Mouse (Mus musculus) CH12.LX (cell line): ENCODE measurements around the gene Specc1l. TPM values are rescaled to one million over a fixed set of nuclear protein-coding genes. Genes with fewer than 3 reads are reported as not detected.

Source experiments
- DNase-seq: peaks from one replicate; pipeline ENCODE4 v3.0.0-alpha.2; 2013; ENCODE audit errors: extremely low read depth
- H3K27ac ChIP-seq: 2 replicates; pipeline ENCODE4 v1.5.1; 2012; ENCODE audit warnings: low read depth, mild to moderate bottlenecking, control low read depth, moderate library complexity; ENCODE audit not compliant: insufficient read depth
- H3K27me3 ChIP-seq: replicated peaks from 2 replicates; pipeline ENCODE3; 2012; ENCODE audit warnings: inconsistent platforms
- H3K36me3 ChIP-seq, 2 experiments: replicated peaks in 1 of 2; 2 replicates each; pipeline versions ENCODE3 to v1.6.1; 2012; ENCODE audit warnings: inconsistent platforms in 1 of 2, low read length in 1 of 2, mild to moderate bottlenecking in 1 of 2, mixed read lengths in 1 of 2, moderate library complexity in 1 of 2; ENCODE audit not compliant: control insufficient read depth in 1 of 2, insufficient read depth in 1 of 2
- H3K4me1 ChIP-seq, 2 experiments: 2 replicates each; pipeline ENCODE4 v1.6.1; 2012; ENCODE audit warnings: inconsistent platforms in 1 of 2, moderate library complexity in 1 of 2; ENCODE audit not compliant: insufficient read depth in 2 of 2, control insufficient read depth in 1 of 2
- H3K4me2 ChIP-seq: 2 replicates; pipeline ENCODE4 v1.6.1; 2012; ENCODE audit warnings: low read depth, mild to moderate bottlenecking, control low read depth; ENCODE audit not compliant: poor library complexity, insufficient read depth, severe bottlenecking
- H3K4me3 ChIP-seq, 3 experiments: fragments of 150-350 bp in 1 of 3; sonication (generic) in 1 of 3; replicated peaks in 1 of 3; 2 replicates each; pipeline versions ENCODE3 to v1.5.1; 2011 to 2012; ENCODE audit warnings: low read depth in 2 of 3, low read length in 2 of 3, mild to moderate bottlenecking in 2 of 3, moderate library complexity in 2 of 3, control low read depth in 1 of 3, improper control_type of control experiment in 1 of 3, inconsistent platforms in 1 of 3, mixed read lengths in 1 of 3; ENCODE audit not compliant: poor library complexity in 1 of 3
- H3K79me2 ChIP-seq: replicated peaks from 2 replicates; pipeline ENCODE4 v1.6.1; 2012; ENCODE audit warnings: mild to moderate bottlenecking, moderate library complexity; ENCODE audit not compliant: control insufficient read depth, poor library complexity, insufficient read depth, severe bottlenecking; ENCODE audit errors: extremely low read depth
- H3K9ac ChIP-seq: 2 replicates; pipeline ENCODE4 v1.6.1; 2012; ENCODE audit warnings: low read depth, mild to moderate bottlenecking, control low read depth, moderate library complexity; ENCODE audit not compliant: insufficient read depth
- H3K9me3 ChIP-seq: replicated peaks from 2 replicates; pipeline ENCODE3; 2012; ENCODE audit warnings: low read length, inconsistent platforms, mixed read lengths
- BHLHE40 ChIP-seq: IDR thresholded peaks from 2 replicates; pipeline ENCODE4 v1.6.1; 2011; ENCODE audit warnings: mild to moderate bottlenecking, low read depth, low read length, improper control_type of control experiment
- CHD1 ChIP-seq: IDR thresholded peaks from 2 replicates; pipeline ENCODE4 v1.6.1; 2012; ENCODE audit warnings: low read depth, low read length, improper control_type of control experiment, inconsistent platforms
- CHD2 ChIP-seq: IDR thresholded peaks from 2 replicates; pipeline ENCODE4 v1.6.1; 2011; ENCODE audit warnings: low read length, improper control_type of control experiment
- CTCF ChIP-seq, 2 experiments: IDR thresholded peaks in 1 of 2; conservative IDR thresholded peaks in 1 of 2; 2 replicates each; pipeline ENCODE4 v1.5.1; 2011 to 2012; ENCODE audit warnings: low read depth in 2 of 2, low read length in 2 of 2, improper control_type of control experiment in 1 of 2, inconsistent platforms in 1 of 2, mild to moderate bottlenecking in 1 of 2, moderate library complexity in 1 of 2
- E2F4 ChIP-seq: IDR thresholded peaks from 2 replicates; pipeline ENCODE4 v1.6.1; 2011; ENCODE audit warnings: low read depth, low read length, improper control_type of control experiment; ENCODE audit not compliant: insufficient replicate concordance
- ELF1 ChIP-seq: IDR thresholded peaks from 2 replicates; pipeline ENCODE4 v1.6.1; 2014; ENCODE audit warnings: low read depth, mild to moderate bottlenecking, inconsistent platforms, low read length, improper control_type of control experiment
- EP300 ChIP-seq: IDR thresholded peaks from 2 replicates; pipeline ENCODE4 v1.6.1; 2011; ENCODE audit warnings: low read length, improper control_type of control experiment
- ETS1 ChIP-seq: conservative IDR thresholded peaks from 2 replicates; pipeline ENCODE4 v1.6.1; 2012; ENCODE audit warnings: low read depth, mild to moderate bottlenecking, inconsistent platforms, low read length, improper control_type of control experiment, moderate library complexity
- GABPA ChIP-seq: IDR thresholded peaks from 2 replicates; pipeline ENCODE4 v1.6.1; 2012; ENCODE audit warnings: low read depth, low read length, improper control_type of control experiment, inconsistent platforms; ENCODE audit not compliant: insufficient replicate concordance
- HCFC1 ChIP-seq: IDR thresholded peaks from 2 replicates; pipeline ENCODE4 v1.6.1; 2012; ENCODE audit warnings: low read depth, mild to moderate bottlenecking, inconsistent platforms, low read length, improper control_type of control experiment
- IRF4 ChIP-seq: IDR thresholded peaks from 2 replicates; pipeline ENCODE4 v1.6.1; 2014; ENCODE audit warnings: low read depth, mild to moderate bottlenecking, inconsistent platforms, low read length, improper control_type of control experiment
- JUN ChIP-seq: IDR thresholded peaks from 2 replicates; pipeline ENCODE4 v1.6.1; 2011; ENCODE audit warnings: low read depth, mild to moderate bottlenecking, low read length, improper control_type of control experiment, moderate library complexity; ENCODE audit not compliant: insufficient read depth
- JUND ChIP-seq: conservative IDR thresholded peaks from 2 replicates; pipeline ENCODE4 v1.6.1; 2011; ENCODE audit warnings: low read depth, low read length, improper control_type of control experiment
- KAT2A ChIP-seq: IDR thresholded peaks from 2 replicates; pipeline ENCODE4 v1.6.1; 2012; ENCODE audit warnings: low read length, improper control_type of control experiment, inconsistent platforms; ENCODE audit not compliant: insufficient replicate concordance
- MAFK ChIP-seq: IDR thresholded peaks from 2 replicates; pipeline ENCODE4 v1.6.1; 2011; ENCODE audit warnings: low read length, improper control_type of control experiment; ENCODE audit not compliant: insufficient replicate concordance
- MAX ChIP-seq: IDR thresholded peaks from 2 replicates; pipeline ENCODE4 v1.6.1; 2011; ENCODE audit warnings: low read length, improper control_type of control experiment
- MAZ ChIP-seq: IDR thresholded peaks from 2 replicates; pipeline ENCODE4 v1.6.1; 2012; ENCODE audit warnings: low read depth, mild to moderate bottlenecking, inconsistent platforms, low read length, improper control_type of control experiment, moderate library complexity
- MEF2A ChIP-seq: IDR thresholded peaks from 2 replicates; pipeline ENCODE4 v1.6.1; 2014; ENCODE audit warnings: low read depth, mild to moderate bottlenecking, inconsistent platforms, low read length, improper control_type of control experiment, borderline replicate concordance
- MXI1 ChIP-seq: IDR thresholded peaks from 2 replicates; pipeline ENCODE4 v1.6.1; 2011; ENCODE audit warnings: mild to moderate bottlenecking, low read depth, low read length, improper control_type of control experiment
- MYC ChIP-seq: IDR thresholded peaks from 2 replicates; pipeline ENCODE4 v1.6.1; 2011; ENCODE audit warnings: low read depth, mild to moderate bottlenecking, improper control_type of control experiment, low read length
- NELFE ChIP-seq: IDR thresholded peaks from 2 replicates; pipeline ENCODE4 v1.6.1; 2011; ENCODE audit warnings: low read depth, low read length, improper control_type of control experiment
- NRF1 ChIP-seq: IDR thresholded peaks from 2 replicates; pipeline ENCODE4 v1.6.1; 2014; ENCODE audit warnings: low read depth, mild to moderate bottlenecking, inconsistent platforms, low read length, improper control_type of control experiment, moderate library complexity
- PAX5 ChIP-seq: IDR thresholded peaks from 2 replicates; pipeline ENCODE4 v1.6.1; 2012; ENCODE audit warnings: low read length, inconsistent platforms, mixed read lengths
- POLR2A ChIP-seq: IDR thresholded peaks from 2 replicates; pipeline ENCODE4 v1.6.1; 2011; ENCODE audit warnings: low read depth, mild to moderate bottlenecking, improper control_type of control experiment, low read length
- POLR2AphosphoS2 ChIP-seq: IDR thresholded peaks from 2 replicates; pipeline ENCODE4 v1.6.1; 2011; ENCODE audit warnings: low read depth, low read length, improper control_type of control experiment
- RAD21 ChIP-seq: IDR thresholded peaks from 2 replicates; pipeline ENCODE4 v1.6.1; 2011; ENCODE audit warnings: low read depth, mild to moderate bottlenecking, low read length, improper control_type of control experiment, moderate library complexity
- RCOR1 ChIP-seq: conservative IDR thresholded peaks from 2 replicates; pipeline ENCODE4 v1.6.1; 2012; ENCODE audit warnings: low read depth, mild to moderate bottlenecking, inconsistent platforms, low read length, improper control_type of control experiment
- SIN3A ChIP-seq: IDR thresholded peaks from 2 replicates; pipeline ENCODE4 v1.6.1; 2012; ENCODE audit warnings: low read length, improper control_type of control experiment, inconsistent platforms
- SMC3 ChIP-seq: IDR thresholded peaks from 2 replicates; pipeline ENCODE4 v1.6.1; 2011; ENCODE audit warnings: low read depth, low read length, improper control_type of control experiment
- TBP ChIP-seq: conservative IDR thresholded peaks from 2 replicates; pipeline ENCODE4 v1.6.1; 2011; ENCODE audit warnings: low read depth, low read length, improper control_type of control experiment
- TCF12 ChIP-seq: IDR thresholded peaks from 2 replicates; pipeline ENCODE4 v1.6.1; 2014; ENCODE audit warnings: low read depth, mild to moderate bottlenecking, inconsistent platforms, low read length, improper control_type of control experiment
- UBTF ChIP-seq: IDR thresholded peaks from 2 replicates; pipeline ENCODE4 v1.6.1; 2012; ENCODE audit warnings: low read depth, mild to moderate bottlenecking, inconsistent platforms, low read length, improper control_type of control experiment, moderate library complexity
- USF1 ChIP-seq: IDR thresholded peaks from 2 replicates; pipeline ENCODE4 v1.6.1; 2014; ENCODE audit warnings: low read depth, mild to moderate bottlenecking, inconsistent platforms, low read length, improper control_type of control experiment
- USF2 ChIP-seq: conservative IDR thresholded peaks from 2 replicates; pipeline ENCODE4 v1.6.1; 2011; ENCODE audit warnings: low read depth, low read length, improper control_type of control experiment
- ZC3H11A ChIP-seq: IDR thresholded peaks from 2 replicates; pipeline ENCODE4 v1.6.1; 2012; ENCODE audit warnings: low read depth, mild to moderate bottlenecking, inconsistent platforms, low read length, improper control_type of control experiment
- ZKSCAN1 ChIP-seq: IDR thresholded peaks from 2 replicates; pipeline ENCODE4 v1.6.1; 2012; ENCODE audit warnings: low read depth, inconsistent platforms, low read length, improper control_type of control experiment, borderline replicate concordance
- ZMIZ1 ChIP-seq: IDR thresholded peaks from 2 replicates; pipeline ENCODE4 v1.6.1; 2012; ENCODE audit warnings: low read depth, mild to moderate bottlenecking, inconsistent platforms, low read length, improper control_type of control experiment
- ZNF384 ChIP-seq: IDR thresholded peaks from 2 replicates; pipeline ENCODE4 v1.6.1; 2012; ENCODE audit warnings: low read depth, low read length, improper control_type of control experiment, inconsistent platforms
- dilution Hi-C: fragments of 300-500 bp; cut with MboI; formaldehyde crosslinking; loops from 2 replicates; pipeline ENCODE4 v1.14.3; 2020; ENCODE audit warnings: low sequenced_read_pairs; ENCODE audit not compliant: extremely low pct_unique_long_range_greater_than_20kb, extremely low pct_ligation_motif_present
- in situ Hi-C: fragments of 300-500 bp; cut with MboI; formaldehyde crosslinking; loops from 3 replicates; pipeline ENCODE4 v1.14.3; 2019; ENCODE audit warnings: low sequenced_read_pairs, low pct_ligation_motif_present, low pct_unique_long_range_greater_than_20kb, mixed read lengths
- polyA plus RNA-seq: library from polyadenylated mRNA; unstranded; fragments of >175 nt; gene quantifications from 2 replicates; pipeline ENCODE4 v1.2.1, GENCODE M21; 2012; ENCODE audit warnings: low read depth; ENCODE audit not compliant: insufficient read length
- total RNA-seq, 2 experiments: library from RNA; depleted of rRNA; stranded (reverse); fragments of 300-350 nt in 1 of 2; fragments of >200 nt in 1 of 2; gene quantifications; 2 replicates each; pipeline ENCODE4 v1.2.3; 2012 to 2014

The Specc1l gene
- total and polyA plus RNA-seq, 3 experiments = 18.6 to 25.1 (median 21.1) TPM

- Histone ChIP-seq H3K4me1 (peaks cover 17 to 67% of the 10 kb centered on the region in 2 experiments), H3K27me3 (no peaks in the 10 kb centered on the region), H3K4me3 (peak overlapping the region in 2 of 3 experiments; percentile 8 to 12), H3K4me2 (peak overlapping the region; percentile 83), H3K9me3 (peaks cover 5% of the 10 kb centered on the region), H3K9ac (peak overlapping the region; percentile 39), H3K36me3 (peaks cover 0 to 6% of the 10 kb centered on the region in 2 experiments), H3K27ac (peak overlapping the region; percentile 97), H3K79me2 (peaks cover 46% of the 10 kb centered on the region)
- TF ChIP-seq POLR2A = peak; percentile 47
- TF ChIP-seq CHD1 = no peak
- TF ChIP-seq MAFK = peak; percentile 97
- TF ChIP-seq NRF1 = peak; percentile 46
- TF ChIP-seq ELF1 = peak; percentile 74
- peak; percentile 97 for TF ChIP-seq IRF4
- TF ChIP-seq ZC3H11A = no peak
- peak; percentile 66; the same call in 1 of the 2 replicates for TF ChIP-seq ZMIZ1
- TF ChIP-seq NELFE = no peak
- no peak; the same call in none of the 2 replicates for TF ChIP-seq RAD21
- peak; percentile 94 for TF ChIP-seq EP300
- peak; percentile 86 for TF ChIP-seq MEF2A
- TF ChIP-seq KAT2A = no peak
- TF ChIP-seq GABPA = no peak
- peak; percentile 83 for TF ChIP-seq JUN
- peak; percentile 93 for TF ChIP-seq RCOR1
- peak; percentile 88; the same call in 1 of the 2 replicates for TF ChIP-seq MAX
- TF ChIP-seq SIN3A = peak; percentile 91
- TF ChIP-seq TBP = peak; percentile 75
- TF ChIP-seq CHD2 = peak; percentile 76
- no peak for TF ChIP-seq PAX5
- peak; percentile 80 for TF ChIP-seq JUND
- TF ChIP-seq ZKSCAN1 = no peak
- peak; percentile 38; the same call in 1 of the 2 replicates for TF ChIP-seq USF2
- peak; percentile 99 for TF ChIP-seq ETS1
- peak; percentile 20; the same call in 1 of the 2 replicates for TF ChIP-seq HCFC1
- no peak for TF ChIP-seq MXI1
- 0 out of 2 replicates have a peak, but pooled peaks have one; percentile 34 for TF ChIP-seq POLR2AphosphoS2
- no peak for TF ChIP-seq ZNF384
- TF ChIP-seq BHLHE40 = peak; percentile 98
- no peak for TF ChIP-seq SMC3
- peak; percentile 79 for TF ChIP-seq TCF12
- no peak for TF ChIP-seq E2F4
- TF ChIP-seq CTCF (conservative IDR thresholded peaks at IDR 0.05 in 1 of 2, IDR thresholded peaks at IDR 0.05 in 1 of 2; ENCODE audit: low read depth in 2 of 2, low read length in 2 of 2) = no peak
- peak; percentile 95 for TF ChIP-seq MYC
- no peak for TF ChIP-seq UBTF
- TF ChIP-seq MAZ = peak; percentile 76
- no peak for TF ChIP-seq USF1
- peak; percentile 97 for DNase-seq
- dilution Hi-C loops = no loop called here
- in situ Hi-C loops = no loop called here
Measured at GRCm38 (mm10) chr10:75222611-75222998, 10.7 kb downstream of the Specc1l start.
